Mouse (Mus musculus) liver, embryonic 11.5 days (tissue): Measurements from ENCODE around the gene Frmd4a. TPM values are rescaled to one million over a fixed set of nuclear protein-coding genes. Genes with fewer than 3 reads are reported as not detected.

Experiments
- ATAC-seq: fragments of 200-750 bp; cut with Nextera tagmentation; replicated peaks from 2 replicates; pipeline ENCODE4 v1.8.0; 2017; ENCODE audit warnings: moderate number of reproducible peaks, mild to moderate bottlenecking, moderate TSS enrichment, moderate library complexity; ENCODE audit not compliant: low FRiP score
- DNase-seq: peaks from one replicate; pipeline ENCODE4 v3.0.0-alpha.2; 2017; ENCODE audit warnings: low spot score
- H3K27ac ChIP-seq: fragments of 300-500 bp; sonication (generic); 2 replicates; pipeline ENCODE4 v1.5.1; 2014; ENCODE audit warnings: mild to moderate bottlenecking, low read depth, low read length, control low read depth
- H3K27me3 ChIP-seq: fragments of 300-500 bp; sonication (generic); replicated peaks from 2 replicates; pipeline ENCODE4 v1.6.1; 2014; ENCODE audit warnings: low read length, mixed read lengths; ENCODE audit not compliant: control insufficient read depth, insufficient read depth
- H3K36me3 ChIP-seq: fragments of 300-500 bp; sonication (generic); 2 replicates; pipeline ENCODE4 v1.6.1; 2014; ENCODE audit warnings: mild to moderate bottlenecking, low read length, moderate library complexity, mixed read lengths; ENCODE audit not compliant: control insufficient read depth, insufficient read depth
- H3K4me1 ChIP-seq: fragments of 300-500 bp; sonication (generic); replicated peaks from 2 replicates; pipeline ENCODE4 v1.6.1; 2014; ENCODE audit warnings: low read length, mixed read lengths; ENCODE audit not compliant: control insufficient read depth, insufficient read depth
- H3K4me2 ChIP-seq: fragments of 300-500 bp; sonication (generic); 2 replicates; pipeline ENCODE4 v1.6.1; 2014; ENCODE audit warnings: mild to moderate bottlenecking, control low read depth, moderate library complexity
- H3K4me3 ChIP-seq: fragments of 300-500 bp; sonication (generic); 2 replicates; pipeline ENCODE4 v1.5.1; 2014; ENCODE audit warnings: low read depth, low read length, control low read depth
- H3K9ac ChIP-seq: fragments of 300-500 bp; sonication (generic); 2 replicates; pipeline ENCODE4 v1.6.1; 2014; ENCODE audit warnings: low read depth, low read length, control low read depth
- H3K9me3 ChIP-seq: fragments of 300-500 bp; sonication (generic); 2 replicates; pipeline ENCODE4 v1.6.1; 2016; ENCODE audit warnings: low read length, inconsistent platforms, mixed read lengths; ENCODE audit not compliant: control insufficient read depth
- WGBS: fragments of 180-500 bp; shearing (Covaris S2); extraction: QIAGEN DNeasy Blood & Tissue Kit; methylation state at CpG from one replicate; pipeline ENCODE4 v1.1.7; 2014; 5-methylcytosine and 5-hydroxymethylcytosine counted together
- polyA plus RNA-seq: library from polyadenylated mRNA; unstranded; fragments of >200 nt; fragmentation: Nextera tagmentation; extraction: Ambion mirVana; gene quantifications from 2 replicates; pipeline ENCODE4 v1.2.1, GENCODE M21; 2014

Frmd4a gene
- polyA plus RNA-seq, 1 experiment from 2014 or later, result 18.6 TPM

GRCm38 (mm10) chr2:4474539-4474937 is 457.0 kb downstream of the Frmd4a start:
- Histone ChIP-seq H3K9me3 (no peaks in the 10 kb centered on the region), H3K27ac (no peak overlapping the region), H3K4me1 (no peaks in the 10 kb centered on the region), H3K27me3 (no peaks in the 10 kb centered on the region), H3K4me2 (no peak overlapping the region), H3K4me3 (no peak overlapping the region), H3K9ac (no peak overlapping the region), H3K36me3 (no peaks in the 10 kb centered on the region)
- DNase-seq (no peak), ATAC-seq (no peak)

- no peaks in the 10 kb centered on the region for H3K4me1 ChIP-seq
- no peaks in the 10 kb centered on the region for H3K36me3 ChIP-seq
- DNase-seq (no peak), ATAC-seq (no peak)
- H3K9ac ChIP-seq, result no peak overlapping the region
- H3K4me3 ChIP-seq, result no peak overlapping the region
- no peaks in the 10 kb centered on the region for H3K27me3 ChIP-seq
- no peak overlapping the region for H3K4me2 ChIP-seq
- 61% methylated on average over 4 of the region's 4 CpGs for WGBS
- H3K27ac ChIP-seq, result no peak overlapping the region
- no peaks in the 10 kb centered on the region for H3K9me3 ChIP-seq
Measured at GRCm38 (mm10) chr2:4475991-4476390, 458.5 kb downstream of the Frmd4a start.

GRCm38 (mm10) chr2:4476608-4477007 is 459.1 kb downstream of the Frmd4a start:
- H3K36me3 ChIP-seq, result no peaks in the 10 kb centered on the region
- H3K27me3 ChIP-seq, result no peaks in the 10 kb centered on the region
- H3K9me3 ChIP-seq, result no peaks in the 10 kb centered on the region
- ATAC-seq, result no peak
- H3K4me3 ChIP-seq, result no peak overlapping the region
- no peak for DNase-seq
- H3K27ac ChIP-seq, result no peak overlapping the region
- H3K9ac ChIP-seq, result no peak overlapping the region
- H3K4me2 ChIP-seq, result no peak overlapping the region
- WGBS, result 78% methylated on average over 5 of the region's 5 CpGs
- H3K4me1 ChIP-seq, result no peaks in the 10 kb centered on the region

GRCm38 (mm10) chr2:4477311-4477710 is 459.8 kb downstream of the Frmd4a start:
- H3K27me3 ChIP-seq, result no peaks in the 10 kb centered on the region
- no peak overlapping the region for H3K4me2 ChIP-seq
- H3K4me3 ChIP-seq, result no peak overlapping the region
- H3K27ac ChIP-seq, result no peak overlapping the region
- H3K4me1 ChIP-seq, result no peaks in the 10 kb centered on the region
- no peak for ATAC-seq
- H3K9me3 ChIP-seq, result no peaks in the 10 kb centered on the region
- WGBS, result 78% methylated on average over 5 of the region's 5 CpGs
- no peak for DNase-seq
- H3K9ac ChIP-seq, result no peak overlapping the region
- no peaks in the 10 kb centered on the region for H3K36me3 ChIP-seq

GRCm38 (mm10) chr2:4480180-4480579 is 462.7 kb downstream of the Frmd4a start:
- Histone ChIP-seq H3K27me3 (no peaks in the 10 kb centered on the region), H3K36me3 (no peaks in the 10 kb centered on the region), H3K4me3 (no peak overlapping the region), H3K4me2 (no peak overlapping the region), H3K9ac (no peak overlapping the region), H3K9me3 (no peaks in the 10 kb centered on the region), H3K27ac (no peak overlapping the region), H3K4me1 (no peaks in the 10 kb centered on the region)
- WGBS, result 79% methylated on average over 5 of the region's 5 CpGs
- ATAC-seq (no peak), DNase-seq (no peak)

- Histone ChIP-seq H3K27ac (no peak overlapping the region), H3K9me3 (no peaks in the 10 kb centered on the region), H3K36me3 (no peaks in the 10 kb centered on the region), H3K4me2 (no peak overlapping the region), H3K4me3 (no peak overlapping the region), H3K4me1 (no peaks in the 10 kb centered on the region), H3K9ac (no peak overlapping the region), H3K27me3 (no peaks in the 10 kb centered on the region)
- no peak for ATAC-seq
- no peak for DNase-seq
- WGBS, result 71% methylated on average over 11 of the region's 11 CpGs
Measured at GRCm38 (mm10) chr2:4481154-4481553, 463.6 kb downstream of the Frmd4a start.

GRCm38 (mm10) chr2:4486185-4486584 is 468.7 kb downstream of the Frmd4a start:
- Histone ChIP-seq H3K27me3 (no peaks in the 10 kb centered on the region), H3K27ac (no peak overlapping the region), H3K9me3 (no peaks in the 10 kb centered on the region), H3K4me2 (no peak overlapping the region), H3K4me3 (no peak overlapping the region), H3K36me3 (no peaks in the 10 kb centered on the region), H3K9ac (no peak overlapping the region), H3K4me1 (no peaks in the 10 kb centered on the region)
- ATAC-seq (no peak), DNase-seq (no peak)
- 78% methylated on average over 5 of the region's 5 CpGs for WGBS

- ATAC-seq (no peak), DNase-seq (no peak)
- Histone ChIP-seq H3K27me3 (no peaks in the 10 kb centered on the region), H3K9ac (no peak overlapping the region), H3K36me3 (no peaks in the 10 kb centered on the region), H3K4me1 (no peaks in the 10 kb centered on the region; the same call in 1 of the 2 replicates), H3K9me3 (no peaks in the 10 kb centered on the region), H3K4me3 (no peak overlapping the region), H3K4me2 (no peak overlapping the region), H3K27ac (no peak overlapping the region)
- 82% methylated on average over 2 of the region's 2 CpGs for WGBS
Measured at GRCm38 (mm10) chr2:4487280-4487679, 469.8 kb downstream of the Frmd4a start.

GRCm38 (mm10) chr2:4490845-4491244 is 473.3 kb downstream of the Frmd4a start:
- WGBS, result 87% methylated on average over 5 of the region's 5 CpGs
- Histone ChIP-seq H3K4me1 (peaks cover 13% of the 10 kb centered on the region), H3K27ac (no peak overlapping the region), H3K27me3 (no peaks in the 10 kb centered on the region), H3K9me3 (no peaks in the 10 kb centered on the region), H3K4me3 (no peak overlapping the region), H3K4me2 (no peak overlapping the region), H3K36me3 (no peaks in the 10 kb centered on the region), H3K9ac (no peak overlapping the region)
- DNase-seq (no peak), ATAC-seq (no peak)
